23 mouse cellular contexts compared by ENCODE assay signal in genomic region chr4:117898111-117898510, GRCm38 (mm10).
"Had no signal": no experiment of that assay in that cellular context is flagged by ENCODE, and none has a peak within 500 bp of the region (broad histone marks: within the 10 kb centered on the region; RNA-seq: fewer than 3 reads in every experiment).

No protein-coding gene starts in this region.

- ATAC-seq: intestine, embryonic 16.5 days; liver, embryonic 12.5 days; midbrain, embryonic 13.5 days; midbrain, embryonic 16.5 days had no signal

- H3K4me2 ChIP-seq: limb, embryonic 13.5 days; liver, embryonic 12.5 days; liver, embryonic 15.5 days; lung, embryonic 14.5 days; midbrain, embryonic 13.5 days; neural tube, embryonic 13.5 days had no signal

- H3K27me3 ChIP-seq: limb, embryonic 13.5 days; liver, embryonic 12.5 days; liver, embryonic 15.5 days; megakaryocyte, embryonic 14.5 days; midbrain, embryonic 13.5 days; neural tube, embryonic 13.5 days had no signal

- H3K27ac ChIP-seq: limb, embryonic 10.5 days; limb, embryonic 13.5 days; liver, embryonic 12.5 days; liver, embryonic 15.5 days; midbrain, embryonic 10.5 days; midbrain, embryonic 13.5 days; neural tube, embryonic 13.5 days had no signal

- H3K4me1 ChIP-seq: limb, embryonic 10.5 days; limb, embryonic 13.5 days; liver, embryonic 12.5 days; liver, embryonic 15.5 days; midbrain, embryonic 10.5 days; midbrain, embryonic 13.5 days; neural tube, embryonic 13.5 days had no signal

- DNase-seq: kidney, adult 18-20 months; kidney, adult 9 months; kidney, postnatal 14 days; kidney, postnatal 4 days; layer of hippocampus, adult 9-11 months; liver; lung, embryonic 14.5 days; retina, postnatal 1 day; right cerebral cortex, postnatal 25 days; spleen, adult 18-20 months; thymus, adult 18-20 months; thymus, postnatal 36 days had no signal

- H3K9ac ChIP-seq: limb, embryonic 13.5 days; liver, embryonic 12.5 days; liver, embryonic 15.5 days; lung, embryonic 14.5 days; midbrain, embryonic 13.5 days; neural tube, embryonic 13.5 days had no signal

- H3K4me3 ChIP-seq: limb, embryonic 10.5 days; limb, embryonic 13.5 days; liver, embryonic 12.5 days; liver, embryonic 15.5 days; megakaryocyte, embryonic 14.5 days; midbrain, embryonic 10.5 days; midbrain, embryonic 13.5 days; myocyte; neural tube, embryonic 13.5 days had no signal

- H3K9me3 ChIP-seq: limb, embryonic 10.5 days; limb, embryonic 13.5 days; liver, embryonic 12.5 days; liver, embryonic 15.5 days; megakaryocyte, embryonic 14.5 days; midbrain, embryonic 10.5 days; midbrain, embryonic 13.5 days; neural tube, embryonic 13.5 days had no signal
